Mouse (Mus musculus): ENCODE data around the gene Slamf7. TPM values are rescaled to one million over a fixed set of nuclear protein-coding genes. Genes with fewer than 3 reads are reported as not detected.

The Slamf7 gene
- total RNA-seq, 1 experiment, result not detected

- DNase-seq (ENCODE audit: low read depth, low spot score), result no peak
- Histone ChIP-seq H3K4me3 (ENCODE audit: insufficient read depth in 1 of 2, low read depth in 1 of 2, low read length in 2 of 2, poor library complexity in 1 of 2, severe bottlenecking in 1 of 2) (no peak within 1 kb of the TSS), H3K4me1 (ENCODE audit: control insufficient read depth in 2 of 2, insufficient read depth in 2 of 2, low read length in 2 of 2, poor library complexity in 1 of 2) (no peaks in the 10 kb centered on the region), H3K36me3 (ENCODE audit: control insufficient read depth, insufficient read depth, low read length, poor library complexity, severe bottlenecking) (no peaks in the 10 kb centered on the region), H3K9ac (ENCODE audit: insufficient read depth, low read depth, low read length, poor library complexity, severe bottlenecking) (no peak within 1 kb of the TSS), H3K9me3 (ENCODE audit: control insufficient read depth, insufficient read depth, low read depth, low read length) (no peaks in the 10 kb centered on the region), H3K27ac (ENCODE audit: insufficient read depth, low read depth, low read length, poor library complexity, severe bottlenecking) (no peak within 1 kb of the TSS)
- in situ Hi-C loops (cut with MboI; ENCODE audit: low sequenced_read_pairs in 2 of 2, unreplicated experiment in 2 of 2), result no loop called here
- no peak for TF ChIP-seq ZC3H11A (IDR thresholded peaks at IDR 0.05; ENCODE audit: borderline replicate concordance, low read depth, low read length)
Observed at GRCm38 (mm10) chr1:171681531-171682299, 28.9 kb upstream of the Slamf7 start, which contains the start of gene Cd48. Cd48 (plus strand) TSS chr1:171682009.

- Histone ChIP-seq H3K4me3 (ENCODE audit: insufficient read depth in 1 of 2, low read depth in 1 of 2, low read length in 2 of 2, poor library complexity in 1 of 2, severe bottlenecking in 1 of 2) (no peak overlapping the region), H3K4me1 (ENCODE audit: control insufficient read depth in 2 of 2, insufficient read depth in 2 of 2, low read length in 2 of 2, poor library complexity in 1 of 2) (no peaks in the 10 kb centered on the region), H3K36me3 (ENCODE audit: control insufficient read depth, insufficient read depth, low read length, poor library complexity, severe bottlenecking) (no peaks in the 10 kb centered on the region), H3K27ac (ENCODE audit: insufficient read depth, low read depth, low read length, poor library complexity, severe bottlenecking) (no peak overlapping the region), H3K9ac (ENCODE audit: insufficient read depth, low read depth, low read length, poor library complexity, severe bottlenecking) (no peak overlapping the region), H3K9me3 (ENCODE audit: control insufficient read depth, insufficient read depth, low read depth, low read length) (no peaks in the 10 kb centered on the region)
- TF ChIP-seq CHD2 (IDR thresholded peaks at IDR 0.05; ENCODE audit: low read depth, low read length) (no peak), HCFC1 (IDR thresholded peaks at IDR 0.05; ENCODE audit: borderline replicate concordance, insufficient read depth, low read length) (no peak), ZNF384 (IDR thresholded peaks at IDR 0.05; ENCODE audit: low read depth, low read length) (no peak), ZC3H11A (IDR thresholded peaks at IDR 0.05; ENCODE audit: borderline replicate concordance, low read depth, low read length) (no peak), MAFK (IDR thresholded peaks at IDR 0.05; ENCODE audit: insufficient read depth, low read depth, low read length) (no peak)
- in situ Hi-C loops (cut with MboI; ENCODE audit: low sequenced_read_pairs in 2 of 2, unreplicated experiment in 2 of 2), result no loop called here
- no peak for DNase-seq (ENCODE audit: low read depth, low spot score)
Observed at GRCm38 (mm10) chr1:171681009-171681408, 28.2 kb upstream of the Slamf7 start.

DNA sequence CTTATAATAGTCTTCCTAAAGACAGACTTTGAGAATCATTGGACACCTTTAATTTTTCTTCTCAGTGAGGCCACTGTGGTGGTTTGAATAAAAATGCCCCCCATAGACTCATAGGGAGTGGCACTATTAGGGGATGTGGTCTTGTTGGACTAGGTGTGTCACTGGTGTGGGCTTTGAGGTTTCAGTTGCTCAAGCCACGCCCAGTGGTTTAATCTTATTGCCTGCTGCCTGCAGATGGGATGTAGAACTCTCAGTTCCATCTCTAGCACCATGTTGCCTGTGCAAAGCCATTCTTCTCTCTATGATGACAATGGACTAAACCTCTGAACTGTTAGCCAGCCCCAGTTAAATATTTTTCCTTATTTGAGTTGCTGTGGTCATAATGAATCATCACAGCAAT is 24.9 kb upstream of the Slamf7 start:
- Histone ChIP-seq H3K9ac (ENCODE audit: insufficient read depth, low read depth, low read length, poor library complexity, severe bottlenecking) (no peak overlapping the region), H3K27ac (ENCODE audit: insufficient read depth, low read depth, low read length, poor library complexity, severe bottlenecking) (no peak overlapping the region), H3K4me3 (ENCODE audit: insufficient read depth in 1 of 2, low read depth in 1 of 2, low read length in 2 of 2, poor library complexity in 1 of 2, severe bottlenecking in 1 of 2) (no peak overlapping the region), H3K9me3 (ENCODE audit: control insufficient read depth, insufficient read depth, low read depth, low read length) (no peaks in the 10 kb centered on the region), H3K4me1 (ENCODE audit: control insufficient read depth in 2 of 2, insufficient read depth in 2 of 2, low read length in 2 of 2, poor library complexity in 1 of 2) (no peaks in the 10 kb centered on the region), H3K36me3 (ENCODE audit: control insufficient read depth, insufficient read depth, low read length, poor library complexity, severe bottlenecking) (no peaks in the 10 kb centered on the region)
- in situ Hi-C loops (cut with MboI; ENCODE audit: low sequenced_read_pairs in 2 of 2, unreplicated experiment in 2 of 2), result no loop called here
- no peak for DNase-seq (ENCODE audit: low read depth, low spot score)
- TF ChIP-seq ZC3H11A (IDR thresholded peaks at IDR 0.05; ENCODE audit: borderline replicate concordance, low read depth, low read length) (no peak), ZNF384 (IDR thresholded peaks at IDR 0.05; ENCODE audit: low read depth, low read length) (no peak), MAFK (IDR thresholded peaks at IDR 0.05; ENCODE audit: insufficient read depth, low read depth, low read length) (no peak), CHD2 (IDR thresholded peaks at IDR 0.05; ENCODE audit: low read depth, low read length) (no peak), HCFC1 (IDR thresholded peaks at IDR 0.05; ENCODE audit: borderline replicate concordance, insufficient read depth, low read length) (no peak)

DNA sequence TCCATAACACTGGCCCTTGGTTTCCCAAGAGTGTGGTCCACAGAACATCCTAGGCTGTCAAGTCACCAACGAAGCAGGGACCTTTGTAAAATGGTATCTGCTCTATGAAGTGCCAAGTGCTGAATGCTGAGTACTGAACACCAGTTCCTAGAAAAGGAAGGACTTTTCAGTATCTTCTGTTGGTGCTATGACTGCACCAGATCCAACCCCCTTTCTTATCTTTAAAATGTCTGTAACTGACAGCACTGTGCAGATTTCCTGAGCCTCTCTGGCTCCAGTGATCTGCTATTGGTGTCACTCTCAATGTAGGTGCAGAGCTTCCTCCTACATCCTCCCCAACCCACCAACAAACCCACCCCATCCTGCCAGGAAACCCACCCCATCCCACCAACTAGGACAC is 21.6 kb upstream of the Slamf7 start:
- no peaks in the 10 kb centered on the region for H3K9me3 ChIP-seq (ENCODE audit: control insufficient read depth, insufficient read depth, low read depth, low read length)
- H3K27ac ChIP-seq (ENCODE audit: insufficient read depth, low read depth, low read length, poor library complexity, severe bottlenecking), result no peak overlapping the region
- H3K4me1 ChIP-seq (ENCODE audit: control insufficient read depth in 2 of 2, insufficient read depth in 2 of 2, low read length in 2 of 2, poor library complexity in 1 of 2), result no peaks in the 10 kb centered on the region
- H3K4me3 ChIP-seq (ENCODE audit: insufficient read depth in 1 of 2, low read depth in 1 of 2, low read length in 2 of 2, poor library complexity in 1 of 2, severe bottlenecking in 1 of 2), result no peak overlapping the region
- no peak for DNase-seq (ENCODE audit: low read depth, low spot score)
- H3K36me3 ChIP-seq (ENCODE audit: control insufficient read depth, insufficient read depth, low read length, poor library complexity, severe bottlenecking), result no peaks in the 10 kb centered on the region
- H3K9ac ChIP-seq (ENCODE audit: insufficient read depth, low read depth, low read length, poor library complexity, severe bottlenecking), result no peak overlapping the region
- in situ Hi-C loops (cut with MboI; ENCODE audit: low sequenced_read_pairs in 2 of 2, unreplicated experiment in 2 of 2), result no loop called here
- TF ChIP-seq ZC3H11A (IDR thresholded peaks at IDR 0.05; ENCODE audit: borderline replicate concordance, low read depth, low read length) (no peak), CHD2 (IDR thresholded peaks at IDR 0.05; ENCODE audit: low read depth, low read length) (no peak), HCFC1 (IDR thresholded peaks at IDR 0.05; ENCODE audit: borderline replicate concordance, insufficient read depth, low read length) (no peak), ZNF384 (IDR thresholded peaks at IDR 0.05; ENCODE audit: low read depth, low read length) (no peak), MAFK (IDR thresholded peaks at IDR 0.05; ENCODE audit: insufficient read depth, low read depth, low read length) (no peak)

Data from ES-E14 (cell line).